Mouse (Mus musculus): ENCODE data around the gene Ms4a1.

DNA sequence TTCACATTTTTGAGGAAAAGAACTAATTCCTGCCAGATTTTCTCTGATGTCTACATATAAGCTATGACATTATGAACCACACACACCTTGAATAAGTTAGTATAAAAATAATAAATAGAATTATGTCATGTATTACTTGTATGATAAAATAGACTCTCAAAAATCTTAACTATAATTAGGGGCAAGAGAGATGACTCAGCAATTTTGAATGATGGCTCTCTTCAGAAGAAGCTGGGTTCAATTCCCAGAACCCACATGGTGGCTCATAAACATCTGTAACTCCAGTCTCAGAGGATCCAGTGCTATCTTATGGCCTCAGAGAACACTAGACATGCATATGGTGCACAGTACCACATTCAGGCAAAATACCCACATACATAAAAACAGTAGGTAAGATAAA, 42.8 kb upstream of the Ms4a1 start:
- TF ChIP-seq GATA1 (IDR thresholded peaks at IDR 0.05; ENCODE audit: borderline replicate concordance, low read length) (no peak), FLI1 (IDR thresholded peaks at IDR 0.05; ENCODE audit: low read length) (no peak)

Data from megakaryocyte, embryonic 14.5 days (primary cell).